Mouse (Mus musculus) lung, adult 2 months (tissue): ENCODE measurements around the gene Myh14.

Experiments
- CTCF ChIP-seq: fragments of 200-500 bp; IDR thresholded peaks from 2 replicates; pipeline ENCODE4 v1.5.1; 2011; ENCODE audit warnings: mild to moderate bottlenecking, low read length, control low read depth; ENCODE audit not compliant: insufficient read depth
- POLR2A ChIP-seq: fragments of 200-500 bp; IDR thresholded peaks from 2 replicates; pipeline ENCODE4 v1.6.1; 2011; ENCODE audit warnings: low read depth, mild to moderate bottlenecking, control low read depth, low read length, borderline replicate concordance; ENCODE audit errors: extremely low read depth

GRCm38 (mm10) chr7:44669103-44669502, 1.5 kb downstream of the Myh14 start:
- TF ChIP-seq POLR2A (peak; percentile 85; the same call in 1 of the 2 replicates), CTCF (no peak)
